Mouse (Mus musculus): ENCODE results near the gene Ppp1r3e.

GRCm38 (mm10) chr14:54875844-54876538, 1.4 kb downstream of the Ppp1r3e start:
- TF ChIP-seq CTCF (IDR thresholded peaks at IDR 0.05; ENCODE audit: insufficient read depth, low read length), result no peak
- TF ChIP-seq POLR2A (IDR thresholded peaks at IDR 0.05; ENCODE audit: borderline replicate concordance, extremely low read depth, low read depth, low read length), result no peak

Data from lung, adult 2 months (tissue).